In genomic region chr5:129244392-129244791, GRCm38 (mm10) we compare ENCODE assay signal across 14 mouse cellular contexts.
"Had no signal": no experiment of that assay in that cellular context is flagged by ENCODE, and none has a peak within 500 bp of the region (broad histone marks: within the 10 kb centered on the region; RNA-seq: fewer than 3 reads in every experiment).

No protein-coding gene starts in this region.

- H3K4me3 ChIP-seq: left cerebral cortex, adult 2 months; limb, embryonic 10.5 days; liver, embryonic 12.5 days; midbrain, embryonic 12.5 days; stomach, embryonic 15.5 days had no signal

- H3K4me2 ChIP-seq: liver, embryonic 12.5 days; lung, embryonic 14.5 days; midbrain, embryonic 12.5 days; stomach, embryonic 15.5 days had no signal

- H3K9me3 ChIP-seq: limb, embryonic 10.5 days; liver, embryonic 12.5 days; midbrain, embryonic 12.5 days; stomach, embryonic 15.5 days had no signal

- H3K36me3 ChIP-seq: limb, embryonic 10.5 days; liver, embryonic 12.5 days; midbrain, embryonic 12.5 days; stomach, embryonic 15.5 days had no signal

- H3K27ac ChIP-seq: left cerebral cortex, adult 2 months; limb, embryonic 10.5 days; liver, embryonic 12.5 days; midbrain, embryonic 12.5 days; stomach, embryonic 15.5 days had no signal

- H3K9ac ChIP-seq: liver, embryonic 12.5 days; lung, embryonic 14.5 days; midbrain, embryonic 12.5 days; stomach, embryonic 15.5 days had no signal

- H3K4me1 ChIP-seq: liver, embryonic 12.5 days; midbrain, embryonic 12.5 days had no signal

- ATAC-seq: liver, embryonic 12.5 days; midbrain, embryonic 16.5 days had no signal

- H3K27me3 ChIP-seq: liver, embryonic 12.5 days; midbrain, embryonic 12.5 days; stomach, embryonic 15.5 days had no signal

- DNase-seq: kidney, adult 8-10 months; kidney, postnatal 10 days; lung, embryonic 14.5 days; lung, postnatal 10 days; lung, postnatal 4 days; right cerebral cortex, postnatal 14 days; thymus, adult 2 months; thymus, postnatal 25 days had no signal
